Mouse (Mus musculus): Measurements from ENCODE around the gene Bmp2.

GRCm38 (mm10) chr2:133554286-133555021 is 2.5 kb downstream of the Bmp2 start:
- no peak for TF ChIP-seq CTCF (IDR thresholded peaks at IDR 0.05; ENCODE audit: low read depth)
- no peak for TF ChIP-seq EP300 (optimal IDR thresholded peaks at IDR 0.05)
